Mouse (Mus musculus): ENCODE results near the gene Pcnx3.

- no peak for TF ChIP-seq GATA1 (IDR thresholded peaks at IDR 0.05; ENCODE audit: low read length)
- TF ChIP-seq TAL1 (IDR thresholded peaks at IDR 0.05; ENCODE audit: low read length): no peak
Observed at GRCm38 (mm10) chr19:5641021-5641420, 47.7 kb downstream of the Pcnx3 start.
